Mouse (Mus musculus) kidney, adult 2 months (tissue): ENCODE measurements around the gene Prr9.

Experiments
- CTCF ChIP-seq: fragments of 200-500 bp; conservative IDR thresholded peaks from 2 replicates; pipeline ENCODE4 v1.5.1; 2011; ENCODE audit warnings: low read depth, mild to moderate bottlenecking, control low read depth, low read length, moderate library complexity, mixed read lengths; ENCODE audit not compliant: insufficient read depth, insufficient read length
- POLR2A ChIP-seq: fragments of 200-500 bp; IDR thresholded peaks from one replicate; pipeline ENCODE4 v1.6.1; 2011; ENCODE audit warnings: low read depth, low read length, control low read depth

DNA sequence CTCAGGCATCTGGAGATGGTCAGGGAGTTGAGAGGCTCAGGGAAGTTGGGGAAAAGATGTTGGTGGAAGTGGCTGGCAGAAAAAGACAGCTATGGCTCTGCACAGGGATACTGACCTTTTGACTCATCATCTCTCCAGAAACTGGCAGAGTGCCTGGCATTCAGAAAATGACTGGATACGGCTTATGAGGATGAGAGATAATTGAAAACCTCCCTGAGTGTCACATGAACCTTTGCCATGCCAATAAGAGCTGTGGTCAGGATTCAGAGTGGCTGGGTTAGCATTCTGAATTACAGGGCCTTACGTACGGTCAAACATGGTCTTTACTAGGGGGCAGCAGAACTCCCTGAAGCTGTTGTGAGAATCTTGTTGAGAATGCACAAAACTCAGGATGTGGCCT lies 2.8 kb downstream of the Prr9 start:
- TF ChIP-seq POLR2A = no peak
- no peak for TF ChIP-seq CTCF
